Mouse (Mus musculus) lung, postnatal 4 days (tissue): ENCODE results near the gene Hmga2.

ENCODE experiments used
- DNase-seq, 2 experiments: peaks; one replicate each; pipeline ENCODE4 v3.0.0; 2021

Hmga2 gene

DNA sequence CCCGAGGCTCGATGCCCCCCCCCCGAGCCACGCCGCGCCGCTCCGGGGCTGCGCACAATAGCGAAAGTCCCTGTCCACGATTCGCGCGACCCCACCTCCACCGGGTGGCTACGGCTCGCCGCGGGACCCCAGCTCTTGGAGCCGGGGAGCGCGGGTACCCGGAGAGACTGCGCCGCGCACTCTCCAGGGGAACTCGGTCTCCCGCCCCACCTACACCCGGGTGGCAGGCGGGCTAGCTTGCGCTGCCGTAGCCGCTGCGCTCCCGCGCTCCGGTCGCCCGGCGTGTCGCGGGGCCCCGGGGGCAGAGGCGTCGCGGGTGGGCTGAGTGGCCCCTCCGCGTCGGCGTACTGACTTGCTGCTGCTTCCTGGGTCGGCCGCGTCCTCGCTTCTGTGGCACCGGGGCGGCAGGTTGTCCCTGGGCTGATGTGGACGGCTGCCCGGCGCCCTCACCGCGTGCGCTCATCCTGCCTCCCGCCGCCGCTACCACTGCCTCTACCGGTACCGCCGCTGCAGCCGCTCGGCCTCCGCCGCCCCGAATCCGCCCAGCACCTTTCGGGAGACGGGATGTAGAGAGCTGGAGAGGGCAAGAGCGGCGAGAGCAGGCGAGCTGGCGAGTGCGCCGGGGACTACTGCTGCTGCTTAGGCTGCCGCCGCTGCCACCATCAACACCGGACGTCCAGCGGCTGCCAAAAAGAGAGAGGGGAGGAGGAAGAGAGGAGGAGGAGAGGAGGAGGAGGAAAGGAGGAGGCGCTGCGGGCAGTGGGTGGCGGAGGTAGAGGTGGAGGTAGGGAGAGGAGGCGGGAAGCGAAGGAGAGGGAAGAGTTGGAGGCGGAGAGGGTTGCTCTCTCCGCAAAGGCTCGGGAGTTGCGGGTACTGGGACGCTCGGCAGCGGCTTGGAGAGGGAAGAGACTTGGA is at the start of gene Hmga2:
Gene Hmga2 (minus strand): TSS at position 869 of the 915 bp plus-strand sequence.
- DNase-seq = peak; percentile 49 to 66

GRCm38 (mm10) chr10:120522959-120523358 is 46.7 kb upstream of the Hmga2 start:
- no peak for DNase-seq

- DNase-seq = no peak
These were observed 45.8 kb upstream of the Hmga2 start for GRCm38 (mm10) chr10:120521912-120522575.

DNA sequence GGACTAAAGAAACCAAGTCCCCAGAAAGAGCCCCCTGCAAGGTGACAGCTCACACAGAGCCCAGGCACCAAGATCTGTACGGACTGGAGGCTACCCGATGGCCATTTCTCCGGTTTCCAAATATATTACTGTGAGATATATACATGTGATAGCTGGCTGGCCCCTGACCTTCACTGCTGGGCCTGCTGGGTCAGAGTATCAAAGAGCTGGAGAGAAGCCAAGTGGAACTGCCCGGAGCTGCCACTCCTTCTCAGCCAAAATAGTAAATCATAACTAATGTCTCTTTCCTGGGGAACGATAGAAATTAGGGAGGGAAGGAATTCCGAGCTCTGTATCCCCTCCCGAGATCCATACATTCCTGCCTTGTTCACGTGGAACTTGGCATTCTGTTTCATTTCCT is 40.0 kb upstream of the Hmga2 start:
- no peak for DNase-seq

DNA sequence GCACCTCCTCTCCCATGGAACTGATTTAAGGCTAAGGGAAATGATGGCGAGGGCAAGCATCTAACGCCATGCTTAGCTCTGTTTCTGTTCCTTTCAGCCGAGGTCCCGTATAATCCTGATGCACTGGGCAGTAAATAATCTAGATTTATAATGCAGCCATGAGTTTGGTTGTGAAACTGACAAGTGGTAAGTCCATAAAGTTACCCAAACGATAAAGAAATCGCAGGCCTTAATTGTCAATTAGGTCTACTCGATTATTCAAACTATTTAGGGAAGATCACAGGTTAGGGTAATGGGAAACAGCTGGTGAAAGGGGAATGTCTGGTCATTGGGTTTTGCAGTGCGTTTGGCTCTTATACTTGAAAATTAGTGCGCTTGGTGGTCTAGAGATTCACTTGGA is 37.5 kb upstream of the Hmga2 start:
- DNase-seq = no peak

GRCm38 (mm10) chr10:120512946-120513345 is 36.7 kb upstream of the Hmga2 start:
- no peak for DNase-seq

- no peak for DNase-seq
These were observed 35.9 kb upstream of the Hmga2 start for GRCm38 (mm10) chr10:120512121-120512520.

DNA sequence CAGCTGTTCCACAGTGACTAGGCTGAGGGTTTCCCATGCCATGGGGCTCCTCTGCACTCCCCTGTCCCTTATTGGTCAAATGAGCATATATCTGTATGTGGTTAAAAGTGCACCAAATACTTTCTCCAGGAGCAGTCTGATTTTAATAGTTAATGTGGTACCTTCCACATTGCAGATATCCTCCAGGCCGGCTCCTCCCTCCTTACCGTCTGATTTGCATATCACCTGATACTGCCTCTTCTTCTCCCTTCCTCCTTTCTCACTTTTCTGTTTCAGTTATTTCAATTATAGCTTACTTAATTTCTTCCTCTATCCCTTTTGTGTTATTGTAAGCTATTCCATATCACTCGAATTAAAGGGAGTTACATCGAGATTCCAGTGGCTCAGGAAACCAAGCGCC is 27.7 kb upstream of the Hmga2 start:
- DNase-seq = no peak

GRCm38 (mm10) chr10:120500794-120501193 is 24.5 kb upstream of the Hmga2 start:
- no peak for DNase-seq

GRCm38 (mm10) chr10:120498086-120498485 is 21.8 kb upstream of the Hmga2 start:
- DNase-seq = no peak

GRCm38 (mm10) chr10:120494653-120495052 is 18.4 kb upstream of the Hmga2 start:
- no peak for DNase-seq

DNA sequence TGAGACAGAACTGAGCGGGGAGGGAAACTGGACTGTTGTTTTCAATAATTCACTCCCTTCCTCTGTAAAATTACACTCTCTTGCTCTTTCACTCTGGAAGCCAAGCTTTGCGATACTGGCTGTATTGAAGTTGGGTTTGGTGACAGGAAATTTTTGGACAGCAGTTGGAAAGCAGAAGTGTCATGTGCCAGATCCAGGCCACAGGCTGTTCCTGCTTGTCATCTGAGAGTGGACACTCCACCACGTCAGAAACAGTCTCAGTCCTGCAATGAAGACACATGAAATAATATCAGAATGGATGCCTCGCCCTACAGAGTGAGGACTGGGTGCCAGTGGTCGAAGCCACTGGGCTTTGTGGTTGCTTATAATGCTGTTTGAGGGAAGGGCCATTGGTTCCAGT is 15.2 kb upstream of the Hmga2 start:
- no peak for DNase-seq

- DNase-seq = no peak
These were observed 13.3 kb upstream of the Hmga2 start for GRCm38 (mm10) chr10:120489611-120490010.

DNA sequence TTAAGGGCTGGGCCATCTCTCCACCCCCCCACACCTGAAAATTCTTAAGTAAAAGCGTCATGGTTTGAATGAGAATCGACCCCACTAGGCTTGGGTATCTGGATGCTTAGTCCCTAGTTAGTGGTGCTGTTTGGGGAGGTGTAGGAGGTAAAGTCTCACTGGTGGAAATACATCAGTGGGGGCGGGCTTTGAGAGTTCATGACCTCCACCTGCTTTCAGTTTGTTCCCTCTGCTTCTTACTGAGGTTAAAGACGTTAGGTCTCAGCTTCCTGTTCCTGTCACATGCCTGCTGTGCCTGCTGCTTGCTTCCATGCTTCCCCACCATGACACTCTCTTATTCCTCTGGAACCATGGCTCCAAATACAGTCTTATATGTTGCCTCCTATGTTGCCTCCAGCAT is 12.3 kb upstream of the Hmga2 start:
- no peak for DNase-seq

DNA sequence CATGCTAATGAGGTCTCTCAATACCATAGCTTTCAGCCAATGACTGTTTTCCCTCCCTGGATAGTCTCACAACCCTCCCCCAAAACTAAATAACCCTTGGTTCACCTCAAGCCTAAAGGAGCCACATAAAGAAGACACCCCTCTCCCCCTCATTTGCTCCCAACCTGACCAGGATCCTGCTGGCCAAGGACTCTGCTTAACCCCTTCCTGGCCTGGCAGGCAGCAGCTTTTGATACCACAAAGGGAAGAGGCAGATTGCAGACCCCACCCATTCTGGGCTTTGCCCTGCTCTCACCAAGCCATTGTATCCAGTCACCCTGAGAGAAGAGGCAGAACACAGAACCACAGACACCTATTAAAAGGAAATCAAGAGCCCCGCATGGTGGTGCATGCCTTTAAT is 11.6 kb upstream of the Hmga2 start:
- no peak for DNase-seq

- no peak for DNase-seq
These were observed 9.2 kb upstream of the Hmga2 start for GRCm38 (mm10) chr10:120485461-120485860.

DNA sequence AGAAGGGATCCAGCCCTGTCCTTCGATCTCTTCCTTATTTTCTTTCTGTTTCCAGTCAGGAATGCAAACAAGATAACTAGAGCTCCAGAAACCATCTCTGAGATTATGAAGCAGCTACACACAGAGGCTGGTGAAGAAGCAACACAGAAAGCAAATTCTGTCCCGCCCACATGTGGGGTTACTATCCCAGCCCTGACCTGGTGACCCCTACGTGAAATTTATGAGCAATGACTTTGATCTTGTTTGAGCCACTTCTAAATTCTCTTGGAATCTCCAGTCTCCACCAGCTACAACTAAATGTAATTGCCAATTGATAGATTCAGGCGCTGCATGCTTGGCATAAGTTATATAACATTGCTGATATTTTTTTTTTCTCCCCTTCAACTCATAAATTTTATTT is 7.9 kb upstream of the Hmga2 start:
- no peak for DNase-seq

GRCm38 (mm10) chr10:120478164-120478563 is 1.9 kb upstream of the Hmga2 start:
- peak in 1 of 2 experiments; percentile 10 for DNase-seq

DNA sequence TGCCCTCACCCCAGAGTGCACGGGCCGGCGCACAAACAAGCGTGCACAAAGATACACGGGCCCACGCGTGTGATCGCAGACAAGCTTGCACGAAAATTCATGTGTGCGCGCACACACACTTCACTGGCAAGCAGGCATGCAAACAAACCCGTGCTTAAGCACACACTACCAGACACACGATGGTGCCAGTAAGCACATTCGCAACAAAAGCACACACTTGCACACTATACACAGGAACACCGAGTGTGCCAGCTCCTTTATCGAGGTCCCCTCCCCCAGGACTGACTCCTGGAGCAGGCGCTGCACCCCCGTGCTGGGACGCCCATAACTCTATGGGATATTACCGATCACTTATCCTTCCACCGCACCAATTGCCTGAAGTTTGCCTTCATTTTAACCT is 1.2 kb upstream of the Hmga2 start:
- DNase-seq = peak; percentile 16 to 27

DNA sequence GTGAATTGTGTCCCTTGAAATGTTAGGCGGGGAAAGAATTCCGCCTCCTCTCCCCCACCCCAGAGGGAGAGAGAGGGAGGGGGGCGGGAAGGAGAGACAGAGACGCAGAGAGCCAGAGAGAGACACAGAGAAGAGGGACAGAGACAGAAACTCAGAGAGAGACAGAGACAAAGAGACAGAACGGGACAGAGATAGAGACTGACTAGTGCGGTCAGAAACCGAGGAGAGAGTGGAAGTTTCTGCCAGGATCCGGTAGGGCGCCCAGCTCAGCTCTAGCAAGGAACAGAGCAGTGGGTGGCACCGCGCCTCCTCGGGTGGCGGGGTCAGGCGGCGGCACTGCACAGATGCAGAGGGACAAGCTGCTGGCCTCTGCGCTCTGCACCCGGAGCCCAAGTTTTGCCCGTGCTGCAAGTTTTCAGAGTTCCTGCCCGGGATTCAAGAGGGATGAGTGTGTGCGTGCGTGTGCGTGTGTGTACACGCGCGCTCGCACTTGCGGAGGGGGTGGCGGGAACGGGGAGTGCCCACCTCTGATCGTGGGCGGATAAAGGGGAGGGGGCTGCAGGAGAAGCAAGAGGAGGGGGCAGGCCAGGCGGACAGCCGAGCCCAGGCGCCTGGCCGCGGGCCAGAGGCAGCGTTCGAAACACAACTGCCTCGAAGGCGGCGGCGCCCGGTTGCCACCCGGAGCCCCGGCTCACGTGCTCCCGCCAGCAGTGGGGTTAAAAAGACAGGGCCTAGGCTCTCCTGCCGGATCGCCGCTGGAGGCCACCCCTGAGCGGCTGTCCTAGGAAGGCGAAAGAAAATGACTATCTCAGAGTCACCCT is 457 bp upstream of the Hmga2 start:
- peak; percentile 41 to 74 for DNase-seq

- peak; percentile 28 to 40 for DNase-seq
These were observed 1.2 kb downstream of the Hmga2 start for GRCm38 (mm10) chr10:120475041-120475541.

- peak in 1 of 2 experiments; percentile 12 for DNase-seq
These were observed 2.0 kb downstream of the Hmga2 start for GRCm38 (mm10) chr10:120474301-120474700.

GRCm38 (mm10) chr10:120473218-120473617 is 3.1 kb downstream of the Hmga2 start:
- DNase-seq = no peak
